Mouse (Mus musculus) olfactory bulb, adult 2 months (tissue): ENCODE results near the gene Aplp2.

Experiments used
- CTCF ChIP-seq: fragments of 200-500 bp; IDR thresholded peaks from 2 replicates; pipeline ENCODE4 v1.5.1; 2012; ENCODE audit warnings: low read depth, mild to moderate bottlenecking, low read length, moderate library complexity; ENCODE audit not compliant: insufficient read depth
- POLR2A ChIP-seq: fragments of 200-500 bp; IDR thresholded peaks from 2 replicates; pipeline ENCODE4 v1.6.1; 2012; ENCODE audit warnings: mild to moderate bottlenecking, low read depth, low read length, moderate library complexity; ENCODE audit not compliant: insufficient read depth

GRCm38 (mm10) chr9:31175978-31176377 lies 35.6 kb downstream of the Aplp2 start:
- TF ChIP-seq CTCF (no peak), POLR2A (no peak)
